Mouse (Mus musculus) cerebellum, adult 11 months (tissue): ENCODE measurements around the gene Lyrm7.
"Not testable (repeated sequence)": the region's sequence is repeated elsewhere in the genome, so short reads cannot be mapped to it uniquely, and the experiment has no call there.

Experiments used
- DNase-seq: peaks from one replicate; pipeline ENCODE4 v3.0.0; 2022

Lyrm7 gene

DNA sequence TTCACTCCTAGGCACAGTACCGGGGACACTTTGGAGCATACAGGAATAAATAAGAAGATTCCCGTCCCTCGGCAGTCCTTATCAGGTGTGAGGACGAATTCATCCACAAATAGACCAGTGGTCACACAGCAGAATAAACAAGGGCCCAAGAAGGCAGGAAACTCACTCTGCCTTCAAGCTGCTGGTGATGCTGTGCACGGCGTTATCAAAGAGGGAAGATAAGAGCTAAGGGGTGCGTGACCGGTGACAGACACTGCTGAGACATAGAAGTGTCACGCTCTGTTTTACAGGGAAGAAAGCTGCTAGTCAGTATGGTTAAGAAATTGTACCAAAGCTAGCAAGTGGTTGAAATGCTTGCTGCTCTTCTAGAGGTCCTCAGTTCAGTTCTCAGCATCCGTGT is 19.2 kb upstream of the Lyrm7 start:
- no peak for DNase-seq

DNA sequence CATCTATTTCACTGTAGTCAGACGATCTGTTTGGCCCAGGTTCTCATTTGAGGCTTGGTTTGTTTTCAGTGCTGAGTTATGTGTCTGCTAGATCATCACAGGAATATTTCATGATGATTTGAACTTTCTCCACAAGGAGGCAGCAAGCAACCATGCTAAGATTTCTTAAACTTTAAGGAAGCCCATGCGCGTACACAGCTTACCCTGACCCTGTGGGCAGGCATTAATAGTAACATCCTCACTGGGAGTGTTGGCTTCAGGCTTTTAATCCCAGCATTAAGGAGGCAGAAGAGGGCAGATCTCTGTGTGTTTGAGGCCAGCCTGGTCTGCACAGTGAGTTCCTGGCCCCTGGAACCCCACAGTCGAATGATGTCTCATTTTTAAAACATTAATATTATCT is 18.7 kb upstream of the Lyrm7 start:
- DNase-seq = no peak

DNA sequence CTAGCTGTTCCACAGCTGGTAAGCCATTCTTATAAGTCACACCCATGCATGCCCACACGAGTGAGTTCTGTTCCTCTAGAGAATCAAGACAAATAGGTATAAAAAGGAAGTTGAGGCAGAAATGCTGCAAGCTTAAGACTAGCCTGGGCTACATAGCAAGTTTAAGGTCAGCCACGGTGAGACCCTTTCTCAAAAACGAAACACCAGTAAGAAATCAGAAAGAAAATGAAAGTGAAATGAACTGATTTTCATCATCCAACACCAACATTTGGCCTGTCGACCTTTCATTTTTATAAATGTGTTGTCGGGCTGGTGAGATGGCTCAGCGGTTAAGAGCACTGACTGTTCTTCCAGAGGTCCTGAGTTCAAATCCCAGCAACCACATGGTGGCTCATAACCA is 18.2 kb upstream of the Lyrm7 start:
- DNase-seq = no peak

DNA sequence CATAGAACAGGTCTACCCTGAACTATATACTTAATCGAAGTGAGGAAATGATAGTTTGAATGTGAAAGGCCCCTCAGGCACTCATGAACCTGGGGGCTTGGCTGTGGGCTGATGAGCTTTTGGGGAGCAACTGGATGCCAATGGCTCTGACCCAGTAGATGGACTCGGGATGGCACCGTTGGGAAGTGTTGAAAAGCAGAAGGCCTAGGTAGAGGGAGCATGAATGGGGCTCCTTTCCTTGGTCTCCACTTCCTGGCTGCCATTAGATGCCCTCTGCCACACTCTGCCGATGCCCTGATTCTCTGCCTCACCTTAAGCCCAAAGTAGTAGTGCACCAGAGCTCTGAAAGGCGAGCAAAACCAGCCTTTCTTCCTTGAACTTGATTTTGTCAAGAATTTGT is 15.3 kb upstream of the Lyrm7 start:
- no peak for DNase-seq

DNA sequence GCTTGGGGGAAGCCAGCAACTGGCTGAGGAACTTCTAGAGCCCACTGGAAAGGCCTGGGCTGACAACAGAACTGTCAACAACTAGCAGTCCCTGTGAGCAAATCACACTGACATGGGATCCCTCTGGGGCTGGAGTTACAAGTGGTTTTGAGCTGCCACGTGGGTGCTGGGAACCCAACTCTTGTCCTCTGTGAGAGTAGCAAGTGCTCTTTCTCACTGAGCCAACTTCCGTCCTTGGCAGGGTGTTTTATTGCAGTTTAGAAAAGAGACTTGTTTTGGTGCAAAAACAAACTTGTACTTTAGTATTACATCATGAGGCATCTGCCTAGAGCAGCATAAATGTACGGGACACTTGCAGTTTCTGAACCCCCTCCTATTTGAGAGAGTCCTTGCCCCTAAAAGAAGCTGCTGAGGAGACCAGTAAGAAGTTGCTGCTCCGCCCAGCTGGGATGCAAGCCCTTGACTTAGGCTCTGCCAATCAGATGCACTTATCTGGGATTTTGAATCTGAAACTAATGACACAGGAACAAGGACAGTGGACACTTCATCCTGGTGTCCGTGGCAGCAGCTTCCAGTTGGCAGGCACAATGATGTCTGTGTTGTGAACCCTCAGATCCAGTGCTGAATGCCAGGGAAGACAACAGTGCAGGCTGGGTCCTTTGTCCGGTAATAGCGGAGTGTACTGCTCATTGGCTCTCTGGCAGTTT is 11.3 kb upstream of the Lyrm7 start:
- no peak for DNase-seq

DNA sequence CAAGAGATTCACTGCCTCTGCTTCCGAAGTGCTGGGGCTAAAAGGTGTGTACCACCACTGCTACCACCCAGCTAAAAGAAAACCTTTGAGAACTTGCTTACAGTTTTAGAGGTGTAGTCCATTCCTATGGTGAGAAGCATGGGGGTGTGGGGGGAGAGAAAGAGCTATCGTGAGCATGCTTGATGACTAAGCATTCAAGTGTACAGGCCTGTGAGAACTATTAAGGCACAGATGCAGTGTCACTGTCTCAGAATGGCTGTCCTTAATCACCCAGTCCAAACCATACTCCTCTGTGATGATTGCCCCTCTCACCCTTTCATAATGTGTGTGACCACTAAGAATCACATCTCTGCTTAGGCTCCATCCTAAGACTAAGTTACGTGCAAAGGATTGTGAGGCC is 8.6 kb upstream of the Lyrm7 start:
- DNase-seq = no peak

DNA sequence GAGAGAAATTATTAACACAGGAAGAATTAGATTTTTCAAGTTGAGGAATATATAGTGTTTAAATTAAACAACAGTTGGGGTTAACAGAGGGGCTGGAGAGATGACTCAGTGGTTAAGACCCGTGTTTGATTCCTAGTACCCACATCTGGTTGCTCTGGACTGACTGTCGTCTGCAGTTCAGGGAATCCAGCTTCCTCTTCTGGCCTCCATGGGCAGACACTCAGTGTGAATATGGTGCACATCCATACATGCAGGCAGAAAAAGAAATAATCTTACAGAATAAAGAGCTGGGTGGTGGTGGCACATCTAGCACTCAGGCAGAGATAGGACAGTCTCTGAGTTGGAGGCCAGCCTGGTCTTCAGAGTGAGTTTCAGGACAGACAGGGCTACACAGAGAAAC is 7.7 kb upstream of the Lyrm7 start:
- no peak for DNase-seq

DNA sequence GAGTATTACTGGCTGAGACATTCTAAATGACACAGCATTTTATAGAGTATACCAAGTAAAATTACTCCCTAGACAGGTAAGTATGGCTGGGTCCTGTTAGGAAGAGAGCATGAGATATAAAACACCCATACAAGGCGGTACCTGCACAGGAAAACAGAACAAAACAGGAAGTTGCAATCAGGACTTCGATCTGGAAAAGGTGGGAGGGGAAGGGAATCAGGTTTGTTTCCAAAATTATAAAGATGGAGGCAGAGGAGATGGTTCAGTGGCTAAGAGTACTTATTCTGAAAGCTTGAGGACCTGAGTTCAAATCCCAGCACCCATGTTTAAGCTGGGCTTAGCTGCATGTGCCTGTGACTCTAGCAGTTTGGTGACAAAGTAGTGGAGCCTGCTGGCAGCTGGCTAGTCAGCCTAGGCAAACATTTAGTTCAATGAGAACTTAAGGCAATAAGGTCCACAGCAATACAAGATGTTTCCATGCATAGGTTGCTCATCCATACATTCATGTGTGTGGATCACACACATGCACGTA is 7.3 kb upstream of the Lyrm7 start:
- no peak for DNase-seq

DNA sequence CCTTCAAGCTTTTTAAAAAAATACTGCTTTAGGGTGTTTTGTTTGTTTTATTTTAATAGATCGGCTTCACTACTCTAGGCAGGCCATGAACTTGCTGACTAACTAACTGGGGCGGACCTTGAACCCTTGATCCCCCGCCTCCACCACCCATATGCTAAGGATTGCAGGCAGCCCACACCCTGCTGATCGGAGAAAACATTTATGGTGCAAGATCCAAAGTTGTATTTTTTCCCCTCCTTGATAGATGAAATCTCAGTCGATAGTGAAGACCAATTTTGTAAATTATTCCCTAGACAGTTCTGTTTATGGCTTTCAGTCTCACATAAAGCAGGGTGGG is 6.3 kb upstream of the Lyrm7 start:
- DNase-seq = no peak

DNA sequence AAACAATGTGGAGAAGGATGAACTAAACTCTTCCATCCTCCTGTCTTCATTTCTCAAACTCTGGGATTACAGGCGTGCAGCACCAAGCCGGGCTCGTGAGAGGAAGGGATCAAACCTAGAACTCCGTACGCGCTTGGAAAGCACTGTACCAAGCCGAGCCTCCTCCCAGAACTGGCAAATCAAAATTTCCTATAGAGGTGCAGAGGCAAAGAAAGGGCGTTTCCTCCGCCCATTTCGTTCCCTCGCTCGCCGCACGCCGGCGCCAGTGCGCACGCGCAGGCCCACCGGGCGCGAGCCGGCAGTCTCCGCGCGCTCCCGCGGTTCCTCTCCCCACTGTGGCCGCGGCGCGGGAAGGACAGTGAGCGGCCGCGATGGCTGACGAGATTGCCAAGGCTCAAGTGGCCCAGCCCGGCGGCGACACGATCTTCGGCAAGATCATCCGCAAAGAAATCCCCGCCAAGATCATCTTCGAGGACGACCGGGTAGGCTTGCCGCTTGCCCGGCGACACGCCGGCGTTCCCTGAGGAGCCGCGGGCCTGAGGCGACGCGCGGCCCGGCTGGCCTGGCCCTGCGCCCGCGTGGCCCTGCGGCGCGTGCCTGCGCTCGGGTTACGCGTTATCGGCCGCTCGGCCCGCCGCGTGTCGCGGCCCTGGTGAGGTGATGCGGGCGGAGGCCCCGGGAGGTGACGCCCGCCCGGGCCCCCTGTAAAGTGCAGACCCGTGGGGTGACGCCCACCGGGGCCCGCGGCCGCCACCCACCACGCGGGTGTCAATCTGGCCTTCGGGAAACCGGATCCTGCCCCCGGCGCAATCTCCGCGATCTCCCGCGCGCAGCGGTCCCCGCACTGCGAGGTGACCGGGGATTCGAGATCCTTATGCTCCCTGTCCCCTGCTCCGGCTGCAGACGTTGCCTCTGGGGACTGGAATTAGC is 5.7 kb upstream of the Lyrm7 start, which contains the start of gene Hint1:
Gene Hint1 (plus strand): TSS at position 265 of the 930 bp plus-strand sequence.
- peak; percentile 94 for DNase-seq

DNA sequence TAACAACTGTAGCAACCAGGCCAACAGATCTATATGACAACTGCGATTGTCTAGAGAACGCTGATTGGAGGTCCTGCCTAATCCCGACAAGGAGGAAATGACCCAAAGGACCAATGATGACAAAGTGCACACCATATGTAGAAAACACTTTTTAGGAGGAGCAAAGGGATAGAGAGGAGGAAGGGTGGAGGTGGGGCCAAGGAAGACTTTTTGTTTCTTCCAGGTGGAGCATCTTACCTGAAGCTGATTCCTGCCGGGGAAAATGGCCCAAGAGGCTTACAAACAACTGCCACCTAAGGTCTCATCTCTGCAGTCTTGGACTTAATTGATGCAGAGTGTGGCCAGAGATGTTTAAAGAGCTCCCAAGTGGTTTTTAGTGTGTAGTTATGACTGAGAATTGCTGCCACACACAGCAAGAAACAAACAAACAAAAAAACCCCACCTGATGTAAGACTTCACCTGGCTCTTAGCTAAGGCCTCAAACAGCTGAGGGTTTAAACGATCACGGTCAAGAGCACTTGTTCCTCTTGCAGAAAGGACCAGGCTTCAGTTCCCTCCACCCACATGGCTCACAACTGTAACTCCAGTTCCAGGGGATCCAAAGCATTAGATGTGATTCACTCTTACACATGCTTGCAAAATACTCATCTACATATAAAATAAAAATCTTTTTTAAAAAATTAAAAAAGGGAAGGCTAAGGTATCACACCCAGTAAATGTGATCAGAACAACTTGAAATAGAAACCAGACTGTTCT is 4.8 kb upstream of the Lyrm7 start:
- DNase-seq = no peak

DNA sequence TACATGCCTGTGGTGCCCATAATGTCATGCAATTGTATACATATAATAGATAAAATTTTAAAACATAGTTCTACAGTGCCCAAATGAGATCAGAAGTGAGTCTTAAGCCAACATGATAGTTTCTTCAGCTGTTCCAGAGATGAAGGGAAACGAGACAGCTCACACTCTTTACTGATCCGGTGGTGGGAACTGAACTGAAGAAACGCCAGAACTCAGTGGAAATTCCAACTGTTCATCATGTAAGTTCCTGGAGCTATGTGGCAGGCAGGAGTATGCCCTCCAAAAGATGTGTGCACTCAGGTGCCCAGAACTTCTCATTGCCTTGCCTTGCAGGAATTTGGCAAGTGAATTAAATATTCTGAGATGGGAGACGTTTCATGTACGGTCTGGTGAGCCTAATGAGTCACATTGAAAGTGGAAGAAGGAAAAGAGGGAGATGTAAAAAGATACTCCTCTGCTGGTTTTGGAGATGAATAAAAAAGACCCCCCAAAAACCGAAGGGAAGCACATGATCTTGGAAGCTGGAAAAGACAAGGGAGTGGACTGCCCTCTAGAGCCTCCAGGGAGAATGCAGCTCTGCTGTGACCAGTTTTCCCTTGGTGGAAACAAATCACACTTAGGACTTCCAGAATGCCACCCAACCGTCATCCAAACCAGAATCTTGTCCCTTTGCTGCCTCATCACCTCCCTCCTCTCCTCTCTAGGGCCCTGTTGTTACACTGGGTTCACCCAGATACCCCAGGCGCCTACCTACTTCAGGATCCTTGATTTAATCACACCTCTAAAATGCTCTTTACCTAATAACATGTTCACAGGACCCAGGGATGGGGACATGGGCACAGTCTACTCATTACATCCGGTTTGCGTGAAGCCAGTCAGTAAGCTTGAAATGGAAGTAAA is 2.2 kb upstream of the Lyrm7 start:
- peak; percentile 41 for DNase-seq

DNA sequence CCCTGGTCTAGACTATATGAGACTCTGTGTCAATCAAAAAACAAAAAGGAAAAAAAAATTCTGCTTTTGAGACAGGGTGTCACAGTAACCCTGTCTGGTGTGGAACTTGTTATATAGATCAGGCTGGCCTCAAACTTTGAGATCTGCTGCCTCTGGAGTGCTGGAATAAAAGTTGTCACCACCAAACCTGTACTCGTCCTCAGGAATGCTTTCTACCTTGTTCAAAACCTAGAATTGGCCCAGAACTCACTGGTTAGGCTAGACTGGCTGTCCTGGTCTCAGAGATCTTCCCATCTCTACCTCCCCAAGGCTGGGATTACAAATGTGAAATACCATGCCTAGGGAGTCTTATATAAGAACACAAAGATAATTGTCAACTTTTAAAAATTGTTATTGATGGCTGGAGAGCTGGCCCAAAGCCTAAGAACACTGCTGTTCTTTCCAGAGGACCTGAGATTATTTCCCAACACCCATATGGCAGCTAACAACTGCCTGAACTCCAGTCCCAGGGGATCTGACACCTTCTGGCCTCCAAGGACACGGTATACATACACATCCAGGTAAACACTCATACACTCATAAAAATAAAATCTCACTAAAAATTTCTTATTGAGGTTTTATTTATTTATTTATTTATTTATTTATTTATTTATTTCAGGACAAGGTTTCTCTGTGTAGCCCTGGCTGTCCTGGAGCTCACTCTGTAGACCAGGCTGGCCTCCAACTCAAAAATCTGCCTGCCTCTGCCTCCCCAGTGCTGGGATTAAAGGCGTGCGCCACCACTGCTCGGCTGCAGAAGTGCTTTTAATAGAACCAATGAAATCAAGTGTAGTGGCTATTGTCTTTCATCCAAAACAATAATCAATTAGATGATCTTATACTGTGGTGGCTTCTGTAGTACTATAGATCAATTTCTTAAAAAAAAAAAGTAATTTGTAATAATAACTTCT is 1.0 kb upstream of the Lyrm7 start:
- no peak for DNase-seq

DNA sequence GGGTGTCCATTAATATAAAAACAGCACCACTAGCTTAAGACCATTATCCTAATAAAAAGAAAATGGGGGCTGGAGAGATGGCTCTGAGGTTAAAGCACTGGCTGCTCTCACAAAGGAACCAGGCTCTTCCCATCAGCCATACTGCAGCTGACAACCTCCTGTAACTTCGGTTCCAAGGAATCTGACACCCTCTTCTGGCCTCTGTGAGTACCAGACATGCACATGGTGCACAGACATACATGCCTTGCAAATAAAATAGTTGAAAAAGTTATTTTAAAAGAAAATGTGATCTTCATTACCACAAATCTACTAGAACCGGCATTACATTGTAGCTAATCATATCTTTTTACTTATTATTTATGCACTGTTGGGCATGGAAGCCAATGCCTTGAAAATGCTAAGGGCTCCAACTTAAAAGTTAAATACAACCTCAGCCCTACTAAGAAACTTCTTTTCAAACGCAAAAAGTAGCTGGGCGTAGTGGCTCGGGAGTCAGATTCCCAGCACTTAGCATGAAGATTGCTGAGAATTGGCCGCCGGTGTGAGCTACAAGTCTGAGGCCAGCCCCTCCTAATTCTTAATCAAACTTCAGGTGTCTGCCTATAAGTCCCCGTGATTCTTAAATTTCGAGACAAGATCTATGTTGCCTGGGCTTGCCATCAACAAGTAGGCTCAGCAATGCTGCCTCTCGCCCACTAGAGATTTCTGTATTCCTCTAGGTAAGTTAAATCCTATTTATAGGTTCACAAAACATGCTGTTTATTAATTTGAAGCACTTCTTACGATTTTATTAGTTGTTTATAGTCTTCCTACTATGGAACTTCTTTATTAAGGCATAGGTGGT is 1.2 kb downstream of the Lyrm7 start:
- DNase-seq = no peak

DNA sequence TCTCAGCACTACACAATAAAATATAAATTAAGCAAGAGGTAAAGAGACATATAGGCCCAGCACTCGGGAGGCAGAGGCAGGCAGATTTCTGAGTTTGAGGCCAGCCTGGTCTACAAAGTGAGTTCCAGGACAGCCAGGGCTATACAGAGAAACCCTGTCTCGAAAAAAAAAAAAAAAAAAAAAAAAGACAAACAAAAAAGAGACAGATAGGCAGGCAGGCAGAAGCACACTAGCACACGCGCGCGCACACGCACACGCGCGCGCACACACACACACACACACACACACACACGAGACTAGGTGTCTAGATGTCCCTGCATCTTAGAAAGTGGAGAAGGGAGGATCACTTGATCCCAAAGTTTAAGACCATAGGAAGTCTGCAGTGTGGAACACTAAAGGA is 1.8 kb downstream of the Lyrm7 start:
- not testable (repeated sequence) for DNase-seq

DNA sequence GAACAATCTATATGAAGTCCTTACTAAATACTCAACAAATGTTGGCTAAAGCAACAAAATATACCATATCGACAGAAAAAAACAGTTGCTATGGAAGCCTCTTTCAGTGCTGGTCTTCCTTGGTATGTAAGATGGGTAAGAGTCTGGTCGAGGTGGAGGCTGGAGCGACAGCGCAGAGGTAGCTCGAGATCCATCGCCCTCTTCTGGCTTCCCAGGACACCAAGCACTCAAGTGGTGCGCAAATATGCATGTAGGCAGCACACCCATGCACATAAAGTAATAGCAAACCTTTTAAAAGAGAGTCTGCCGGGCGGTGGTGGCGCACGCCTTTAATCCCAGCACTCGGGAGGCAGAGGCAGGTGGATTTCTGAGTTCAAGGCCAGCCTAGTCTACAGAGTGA is 9.1 kb downstream of the Lyrm7 start:
- no peak for DNase-seq

DNA sequence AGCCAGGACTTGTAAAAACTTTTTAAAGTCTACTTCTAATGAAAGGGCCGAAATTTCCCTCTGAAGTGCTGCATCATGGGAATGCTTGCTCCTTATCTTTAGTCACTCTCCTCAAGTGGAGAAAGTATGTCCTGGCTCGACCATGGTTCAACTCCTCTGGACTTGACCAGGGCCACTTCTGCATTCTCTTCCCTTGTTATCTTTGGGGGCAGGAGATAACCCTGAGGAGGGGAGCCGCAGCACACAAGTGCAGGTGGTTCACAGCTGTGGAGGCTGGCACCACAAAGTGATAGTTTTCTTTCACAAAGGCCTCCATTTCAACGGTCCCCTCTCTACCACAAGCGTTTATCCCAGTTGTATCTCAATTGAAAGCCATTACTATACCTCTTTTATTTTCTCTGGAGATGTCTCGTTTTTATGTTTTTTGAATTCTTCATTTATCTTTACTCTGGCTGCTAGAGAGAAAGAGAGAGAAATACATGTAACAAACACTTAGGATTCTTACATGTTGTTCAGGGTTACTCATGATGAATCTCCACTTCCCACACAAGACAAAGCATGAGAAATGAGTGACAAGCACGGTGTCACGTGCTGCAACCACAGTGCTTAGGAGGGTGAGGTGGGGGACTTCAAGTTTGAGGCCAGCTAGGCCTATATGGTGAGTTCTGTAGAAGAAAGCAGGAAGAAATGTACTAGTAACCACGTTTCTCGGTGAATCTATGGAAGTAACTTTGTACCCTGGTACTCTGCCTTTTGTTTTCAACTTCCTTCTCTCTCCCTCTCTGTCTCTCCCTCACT is 10.6 kb downstream of the Lyrm7 start:
- DNase-seq = no peak

DNA sequence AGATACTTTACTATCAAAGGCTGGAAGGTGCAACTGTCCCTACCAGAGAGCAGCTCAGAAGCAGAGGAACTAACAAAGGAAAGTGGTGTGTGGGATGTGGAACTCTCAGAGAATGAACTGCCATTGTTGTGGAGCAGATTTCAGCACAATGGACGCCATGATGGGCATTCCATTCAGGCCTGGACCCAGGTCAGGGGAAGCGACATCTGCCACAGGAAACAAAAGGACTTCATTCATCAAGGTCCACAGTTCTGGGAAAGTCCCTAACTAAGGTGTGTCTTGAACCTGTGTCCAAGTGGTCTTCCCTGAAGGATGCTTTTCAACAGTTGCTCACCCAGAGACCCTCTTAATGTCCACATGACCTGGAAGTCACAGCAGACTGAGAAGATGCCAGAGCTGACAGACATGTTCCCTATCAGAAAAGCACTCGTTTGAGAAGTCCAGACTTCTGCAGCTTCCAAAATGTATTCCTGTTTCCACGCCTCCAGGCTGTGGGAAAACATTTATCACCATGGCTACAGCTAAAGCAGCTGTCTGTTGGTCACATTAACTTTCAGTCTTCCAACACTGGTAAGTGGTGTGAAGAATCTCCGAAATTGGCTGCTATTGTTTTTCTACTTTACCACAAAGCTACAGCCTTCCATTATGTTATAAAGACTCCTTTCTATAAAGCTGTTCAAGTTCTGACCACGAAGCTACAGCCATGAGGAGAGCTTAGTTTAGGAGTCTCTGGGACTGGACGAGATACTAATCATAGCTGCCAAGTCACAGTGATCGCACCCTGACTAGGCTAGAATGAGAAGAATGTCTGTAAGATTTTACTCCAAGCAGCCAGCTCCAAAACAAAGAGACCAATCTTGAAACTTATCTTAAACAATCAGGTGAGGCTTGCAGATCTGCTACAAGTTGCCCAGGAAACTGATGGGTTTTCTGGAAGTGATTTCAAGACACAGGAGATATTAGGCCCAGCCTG is 15.0 kb downstream of the Lyrm7 start:
- no peak for DNase-seq
